Mouse (Mus musculus): ENCODE results near the gene Cic. TPM values are rescaled to one million over a fixed set of nuclear protein-coding genes. Genes with fewer than 3 reads are reported as not detected.

Cic gene
- polyA plus RNA-seq, 1 experiment from 2014 or later, result 19.4 TPM

DNA sequence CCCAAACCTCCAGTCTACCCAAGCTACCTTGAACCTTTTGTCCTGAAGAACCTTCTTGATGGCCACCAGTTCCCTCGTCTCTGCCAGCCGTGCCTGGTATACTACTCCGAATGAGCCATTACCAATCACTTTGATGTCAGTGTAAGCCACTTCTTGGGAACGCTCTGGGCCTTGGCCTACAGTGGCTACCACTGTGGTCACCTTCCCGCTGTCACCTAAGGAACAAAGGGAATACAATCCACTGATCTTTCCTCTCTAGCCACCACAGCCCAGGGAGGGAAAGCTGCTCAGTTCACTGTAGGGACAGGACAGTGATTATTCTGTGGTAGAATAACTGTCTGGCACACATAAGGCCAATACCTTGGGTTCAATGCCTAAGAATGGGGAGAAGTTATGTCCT, 32.0 kb upstream of the Cic start:
- Histone ChIP-seq H3K4me3 (peak overlapping the region; percentile 96; the same call in 1 of the 2 replicates), H3K27ac (no peak overlapping the region), H3K9me3 (no peaks in the 10 kb centered on the region), H3K4me1 (peaks cover 36% of the 10 kb centered on the region), H3K27me3 (ENCODE audit: poor library complexity, severe bottlenecking) (no peaks in the 10 kb centered on the region), H3K36me3 (replicated peaks) (peaks cover 55% of the 10 kb centered on the region)
- DNase-seq (ENCODE audit: extremely low spot score, low spot score), result no peak
- 96% methylated on average over 5 of the region's 5 CpGs for WGBS

GRCm38 (mm10) chr7:25237249-25238014, 30.1 kb upstream of the Cic start, which contains the start of gene Gsk3a:
Gene Gsk3a, minus strand, starts transcription at chr7:25237851.
- Histone ChIP-seq H3K9me3 (no peaks in the 10 kb centered on the region), H3K27me3 (ENCODE audit: poor library complexity, severe bottlenecking) (no peaks in the 10 kb centered on the region), H3K36me3 (replicated peaks) (peaks cover 53% of the 10 kb centered on the region), H3K4me1 (peaks cover 47% of the 10 kb centered on the region), H3K4me3 (peak within 1 kb of the TSS; percentile 96), H3K27ac (peak within 1 kb of the TSS; percentile 96)
- DNase-seq (ENCODE audit: extremely low spot score, low spot score), result peak; percentile 97
- under 1% methylated on average over 76 of the region's 76 CpGs for WGBS

DNA sequence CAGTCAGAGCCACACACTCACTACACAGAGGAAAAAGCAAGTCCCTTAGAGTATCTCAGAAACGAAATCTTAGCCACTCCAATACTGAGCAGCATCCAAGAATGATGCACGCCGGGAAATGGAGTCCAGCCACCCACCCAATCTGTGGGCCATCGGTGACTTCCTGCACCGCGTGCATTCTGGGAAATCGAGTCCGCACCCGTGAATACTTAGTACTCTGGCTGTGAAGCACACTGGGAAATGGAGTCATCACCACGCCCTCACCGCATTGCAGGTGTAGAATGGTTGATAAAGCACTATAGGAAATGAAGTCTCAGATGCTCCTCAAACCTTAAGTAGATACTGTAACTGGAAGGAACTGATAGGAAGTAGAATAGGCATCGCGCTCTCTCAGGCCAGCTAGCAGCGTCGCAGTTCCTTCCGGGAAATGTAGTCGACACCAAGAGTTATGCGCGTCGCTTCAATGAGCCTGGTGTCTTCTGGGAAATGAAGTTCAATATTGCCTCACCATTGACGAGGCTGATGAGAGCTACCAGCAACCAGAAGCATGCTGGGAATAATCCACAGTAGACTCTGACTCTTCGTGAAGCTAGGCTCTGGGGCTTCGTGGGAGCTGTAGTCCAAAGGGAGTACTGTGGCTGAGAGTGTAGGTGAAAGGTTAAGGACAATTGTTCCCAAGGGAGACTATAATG, 29.3 kb upstream of the Cic start:
- peak; percentile 94 for DNase-seq (ENCODE audit: extremely low spot score, low spot score)
- Histone ChIP-seq H3K27me3 (ENCODE audit: poor library complexity, severe bottlenecking) (no peaks in the 10 kb centered on the region), H3K27ac (peak overlapping the region; percentile 96), H3K36me3 (replicated peaks) (peaks cover 53% of the 10 kb centered on the region), H3K4me1 (peaks cover 47% of the 10 kb centered on the region), H3K9me3 (no peaks in the 10 kb centered on the region), H3K4me3 (peak overlapping the region; percentile 96)
- 0% methylated on average over 23 of the region's 23 CpGs for WGBS

GRCm38 (mm10) chr7:25238829-25239623, 28.5 kb upstream of the Cic start:
- peak; percentile 79 for DNase-seq (ENCODE audit: extremely low spot score, low spot score)
- peak overlapping the region; percentile 96 for H3K27ac ChIP-seq
- whole genome bisulfite sequencing, result 5% methylated on average over 30 of the region's 30 CpGs
- no peaks in the 10 kb centered on the region for H3K9me3 ChIP-seq
- H3K4me3 ChIP-seq, result peak overlapping the region; percentile 96
- peaks cover 47% of the 10 kb centered on the region for H3K4me1 ChIP-seq
- H3K27me3 ChIP-seq (ENCODE audit: poor library complexity, severe bottlenecking), result no peaks in the 10 kb centered on the region
- H3K36me3 ChIP-seq (replicated peaks), result peaks cover 53% of the 10 kb centered on the region

GRCm38 (mm10) chr7:25240631-25241030, 26.9 kb upstream of the Cic start:
- Histone ChIP-seq H3K36me3 (replicated peaks) (peaks cover 53% of the 10 kb centered on the region), H3K27ac (no peak overlapping the region), H3K4me3 (no peak overlapping the region), H3K27me3 (ENCODE audit: poor library complexity, severe bottlenecking) (no peaks in the 10 kb centered on the region), H3K9me3 (no peaks in the 10 kb centered on the region), H3K4me1 (peaks cover 50% of the 10 kb centered on the region)
- no peak for DNase-seq (ENCODE audit: extremely low spot score, low spot score)
- WGBS, result 73% methylated on average over 7 of the region's 7 CpGs

GRCm38 (mm10) chr7:25241062-25241461, 26.4 kb upstream of the Cic start:
- H3K4me1 ChIP-seq, result peaks cover 50% of the 10 kb centered on the region
- peak; percentile 42 for DNase-seq (ENCODE audit: extremely low spot score, low spot score)
- H3K27me3 ChIP-seq (ENCODE audit: poor library complexity, severe bottlenecking), result no peaks in the 10 kb centered on the region
- H3K36me3 ChIP-seq (replicated peaks), result peaks cover 56% of the 10 kb centered on the region
- WGBS, result 33% methylated on average over 2 of the region's 2 CpGs
- 0 out of 2 replicates have a peak overlapping the region, but pooled peaks have one; percentile 20 for H3K27ac ChIP-seq
- H3K9me3 ChIP-seq, result no peaks in the 10 kb centered on the region
- peak overlapping the region; percentile 4; the same call in 1 of the 2 replicates for H3K4me3 ChIP-seq

GRCm38 (mm10) chr7:25243361-25243760, 24.1 kb upstream of the Cic start:
- DNase-seq (ENCODE audit: extremely low spot score, low spot score), result no peak
- WGBS, result 94% methylated on average over 4 of the region's 4 CpGs
- Histone ChIP-seq H3K4me1 (peaks cover 63% of the 10 kb centered on the region), H3K27me3 (ENCODE audit: poor library complexity, severe bottlenecking) (no peaks in the 10 kb centered on the region), H3K4me3 (no peak overlapping the region), H3K36me3 (replicated peaks) (peaks cover 72% of the 10 kb centered on the region), H3K27ac (no peak overlapping the region), H3K9me3 (no peaks in the 10 kb centered on the region)

DNA sequence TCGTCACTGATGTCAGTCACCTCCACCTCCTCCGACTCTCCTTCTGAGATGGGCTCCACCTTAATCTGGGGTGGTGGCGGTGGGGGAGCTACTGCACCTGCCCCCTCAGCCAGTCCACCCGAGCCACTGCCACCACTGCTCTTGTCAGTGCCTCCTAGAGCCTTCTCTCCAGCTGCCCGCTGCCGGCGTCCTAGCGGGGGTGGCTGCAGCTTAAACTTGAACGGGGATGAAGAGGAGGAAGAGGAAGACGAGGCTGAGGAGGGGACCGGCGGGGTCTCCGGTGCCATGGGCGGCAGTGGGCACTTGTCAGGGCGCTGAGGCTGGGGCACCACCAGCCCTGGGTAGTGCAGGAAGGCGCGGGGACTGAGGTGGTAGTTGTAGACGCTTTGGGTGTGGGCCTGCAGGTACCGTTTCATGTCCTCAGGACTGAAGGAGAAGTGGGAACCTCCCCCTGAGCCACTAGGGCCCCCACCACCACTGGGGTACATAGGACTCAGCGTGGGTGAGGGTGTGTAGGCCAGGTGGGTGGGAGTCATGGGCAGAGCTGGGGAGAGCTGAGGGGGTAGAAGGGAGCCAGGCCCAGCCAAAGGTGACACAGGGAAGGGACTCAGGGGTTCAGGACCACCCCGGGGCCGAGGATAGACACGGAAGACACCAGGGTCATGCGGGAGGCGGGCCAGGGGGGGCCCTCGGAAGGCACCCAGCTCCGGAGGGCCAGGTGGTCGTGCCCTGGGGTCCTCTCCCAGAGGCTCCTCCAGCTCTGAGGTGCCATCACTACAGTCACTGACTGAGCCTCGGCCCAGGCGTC, 22.7 kb upstream of the Cic start:
- Histone ChIP-seq H3K9me3 (no peaks in the 10 kb centered on the region), H3K27ac (no peak overlapping the region), H3K36me3 (replicated peaks) (peaks cover 72% of the 10 kb centered on the region), H3K27me3 (ENCODE audit: poor library complexity, severe bottlenecking) (no peaks in the 10 kb centered on the region), H3K4me3 (peak overlapping the region; percentile 16), H3K4me1 (peaks cover 59% of the 10 kb centered on the region)
- 92% methylated on average over 30 of the region's 30 CpGs for WGBS
- no peak for DNase-seq (ENCODE audit: extremely low spot score, low spot score)

GRCm38 (mm10) chr7:25246079-25246758, 21.3 kb upstream of the Cic start:
- peak overlapping the region; percentile 98 for H3K27ac ChIP-seq
- no peak for DNase-seq (ENCODE audit: extremely low spot score, low spot score)
- H3K4me3 ChIP-seq, result peak overlapping the region; percentile 98
- H3K36me3 ChIP-seq (replicated peaks), result peaks cover 64% of the 10 kb centered on the region
- peaks cover 56% of the 10 kb centered on the region for H3K4me1 ChIP-seq
- H3K27me3 ChIP-seq (ENCODE audit: poor library complexity, severe bottlenecking), result no peaks in the 10 kb centered on the region
- 84% methylated on average over 20 of the region's 20 CpGs for WGBS
- H3K9me3 ChIP-seq, result no peaks in the 10 kb centered on the region

DNA sequence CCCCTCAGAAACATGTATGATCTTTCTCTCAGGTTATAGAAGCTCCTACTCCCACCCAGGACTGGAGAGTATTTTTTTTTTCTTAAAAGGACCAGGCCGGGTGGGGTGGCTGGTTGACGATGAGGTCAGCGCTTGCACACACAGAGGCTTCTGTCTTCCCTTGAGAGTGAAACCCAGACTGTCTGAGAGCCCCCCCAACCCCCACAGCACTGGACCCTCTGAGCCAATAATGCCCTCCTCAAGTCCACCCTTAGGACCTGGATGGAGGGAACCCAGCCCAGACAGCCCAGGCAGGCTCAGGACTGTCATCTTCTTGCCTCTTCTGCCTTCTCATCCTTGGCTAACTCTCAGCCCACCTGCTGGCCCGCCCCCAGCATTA, 20.8 kb upstream of the Cic start:
- Histone ChIP-seq H3K27ac (peak overlapping the region; percentile 98), H3K27me3 (ENCODE audit: poor library complexity, severe bottlenecking) (no peaks in the 10 kb centered on the region), H3K4me3 (peak overlapping the region; percentile 98), H3K36me3 (replicated peaks) (peaks cover 58% of the 10 kb centered on the region), H3K9me3 (no peaks in the 10 kb centered on the region), H3K4me1 (peaks cover 57% of the 10 kb centered on the region)
- no peak for DNase-seq (ENCODE audit: extremely low spot score, low spot score)
- 81% methylated on average over 4 of the region's 4 CpGs for WGBS

- Histone ChIP-seq H3K36me3 (replicated peaks) (peaks cover 52% of the 10 kb centered on the region), H3K4me3 (peak overlapping the region; percentile 98), H3K4me1 (peaks cover 62% of the 10 kb centered on the region), H3K27me3 (ENCODE audit: poor library complexity, severe bottlenecking) (no peaks in the 10 kb centered on the region), H3K9me3 (no peaks in the 10 kb centered on the region), H3K27ac (peak overlapping the region; percentile 98)
- WGBS, result 36% methylated on average over 3 of the region's 3 CpGs
- DNase-seq (ENCODE audit: extremely low spot score, low spot score), result no peak
Measured at GRCm38 (mm10) chr7:25247498-25247897, 20.0 kb upstream of the Cic start.
